Mouse (Mus musculus): Measurements from ENCODE around the gene Angpt4.
A peak's percentile ranks its signal among the peaks of the same experiment; 100 is the strongest.

Angpt4 gene

GRCm38 (mm10) chr2:151915111-151915510, 4.1 kb downstream of the Angpt4 start:
- DNase-seq (ENCODE audit: low spot score), result no peak

GRCm38 (mm10) chr2:151916061-151916831, 5.2 kb downstream of the Angpt4 start:
- no peak for DNase-seq (ENCODE audit: low spot score)

- DNase-seq (ENCODE audit: low spot score), result no peak
These were observed 8.1 kb downstream of the Angpt4 start for GRCm38 (mm10) chr2:151919140-151919539.

- DNase-seq (ENCODE audit: low spot score), result no peak
These were observed 10.1 kb downstream of the Angpt4 start for GRCm38 (mm10) chr2:151921068-151921467.

GRCm38 (mm10) chr2:151921596-151921995, 10.6 kb downstream of the Angpt4 start:
- peak; percentile 38 for DNase-seq (ENCODE audit: low spot score)

GRCm38 (mm10) chr2:151924276-151924675, 13.3 kb downstream of the Angpt4 start:
- no peak for DNase-seq (ENCODE audit: low spot score)

- no peak for DNase-seq (ENCODE audit: low spot score)
These were observed 14.7 kb downstream of the Angpt4 start for GRCm38 (mm10) chr2:151925715-151926114.

- DNase-seq (ENCODE audit: low spot score), result no peak
These were observed 16.1 kb downstream of the Angpt4 start for GRCm38 (mm10) chr2:151927103-151927502.

GRCm38 (mm10) chr2:151930389-151931074, 19.5 kb downstream of the Angpt4 start:
- DNase-seq (ENCODE audit: low spot score), result peak; percentile 92

- no peak for DNase-seq (ENCODE audit: low spot score)
These were observed 26.9 kb downstream of the Angpt4 start for GRCm38 (mm10) chr2:151937893-151938292.

- no peak for DNase-seq (ENCODE audit: low spot score)
These were observed 27.8 kb downstream of the Angpt4 start for GRCm38 (mm10) chr2:151938780-151939200.

GRCm38 (mm10) chr2:151939651-151940420, 28.8 kb downstream of the Angpt4 start:
- DNase-seq (ENCODE audit: low spot score), result no peak

- peak; percentile 66 for DNase-seq (ENCODE audit: low spot score)
These were observed 30.3 kb downstream of the Angpt4 start for GRCm38 (mm10) chr2:151941269-151941668.

- DNase-seq (ENCODE audit: low spot score), result no peak
These were observed 33.1 kb downstream of the Angpt4 start for GRCm38 (mm10) chr2:151944106-151944505.

- DNase-seq (ENCODE audit: low spot score), result no peak
These were observed 36.6 kb downstream of the Angpt4 start for GRCm38 (mm10) chr2:151947617-151948016.

GRCm38 (mm10) chr2:151948311-151948710, 37.3 kb downstream of the Angpt4 start:
- DNase-seq (ENCODE audit: low spot score), result no peak

- no peak for DNase-seq (ENCODE audit: low spot score)
These were observed 38.2 kb downstream of the Angpt4 start for GRCm38 (mm10) chr2:151949082-151949774.

- no peak for DNase-seq (ENCODE audit: low spot score)
These were observed 42.7 kb downstream of the Angpt4 start for GRCm38 (mm10) chr2:151953665-151954064.

GRCm38 (mm10) chr2:151956500-151957137, 45.6 kb downstream of the Angpt4 start:
- no peak for DNase-seq (ENCODE audit: low spot score)

GRCm38 (mm10) chr2:151959274-151959673, 48.3 kb downstream of the Angpt4 start:
- no peak for DNase-seq (ENCODE audit: low spot score)
